Mouse (Mus musculus): ENCODE data around the gene Prmt3. TPM values are rescaled to one million over a fixed set of nuclear protein-coding genes. Genes with fewer than 3 reads are reported as not detected.

The Prmt3 gene
- 64.5 and 67.5 TPM in 2 replicates for polyA plus RNA-seq (2014; fragmentation: Nextera tagmentation; extraction: Ambion mirVana)

DNA sequence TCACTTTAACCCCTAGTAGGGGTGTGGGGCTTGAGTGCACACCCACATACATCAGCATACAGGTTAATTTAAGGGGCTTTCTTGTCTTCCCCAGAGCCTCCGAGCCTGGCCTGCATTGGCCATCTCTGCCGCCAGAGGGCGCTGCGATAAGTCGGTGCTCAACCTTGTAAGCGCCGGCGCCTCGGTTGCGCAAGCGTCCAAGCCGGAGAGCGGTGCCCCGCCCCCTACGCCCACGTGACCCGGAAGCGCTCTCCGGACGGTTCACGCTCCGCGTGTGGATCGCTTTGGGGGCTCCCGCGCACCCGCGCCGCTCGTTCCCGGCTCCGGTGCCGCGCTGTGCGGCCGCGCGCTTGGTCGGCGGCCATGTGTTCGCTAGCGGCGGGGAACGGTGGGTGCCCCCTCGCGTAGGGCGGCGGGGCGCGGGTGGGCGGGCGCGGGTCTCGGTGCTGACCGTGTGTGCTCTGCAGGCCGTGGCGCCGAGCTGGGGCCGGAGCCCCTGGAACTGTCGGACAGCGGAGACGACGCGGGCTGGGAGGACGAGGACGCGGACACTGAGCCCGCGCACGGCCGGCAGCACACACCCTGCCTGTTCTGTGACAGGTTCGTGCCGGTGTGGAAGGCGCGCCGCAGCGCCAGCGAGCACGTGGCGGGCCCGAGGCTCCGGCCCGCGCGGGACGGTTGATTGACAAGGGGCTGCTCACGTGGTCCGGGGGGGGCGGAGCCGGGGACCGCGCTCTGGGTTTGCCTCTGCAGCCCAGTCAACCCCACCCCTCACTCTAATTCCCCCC, at the start of gene Prmt3:
Prmt3 (plus strand) TSS at position 233 of the 788 bp plus-strand sequence.
- H3K9ac ChIP-seq, result peak within 1 kb of the TSS; percentile 84
- peaks cover 16% of the 10 kb centered on the region; the same call in 1 of the 2 replicates for H3K4me1 ChIP-seq (ENCODE audit: insufficient read depth)
- no peaks in the 10 kb centered on the region for H3K27me3 ChIP-seq (ENCODE audit: insufficient read depth, low read length)
- peaks cover 21% of the 10 kb centered on the region; the same call in 1 of the 2 replicates for H3K36me3 ChIP-seq (ENCODE audit: insufficient read depth)
- ATAC-seq (ENCODE audit: insufficient read depth), result peak; percentile 94
- H3K9me3 ChIP-seq (ENCODE audit: low read depth, low read length), result no peaks in the 10 kb centered on the region
- peak; percentile 99 for DNase-seq
- H3K4me3 ChIP-seq (ENCODE audit: low read depth, low read length), result peak within 1 kb of the TSS; percentile 71
- WGBS, result under 1% methylated on average over 92 of the region's 92 CpGs
- H3K27ac ChIP-seq (ENCODE audit: low read depth), result peak within 1 kb of the TSS; percentile 78; the same call in 1 of the 2 replicates
- peak; percentile 98 for TF ChIP-seq CTCF (IDR thresholded peaks at IDR 0.05; ENCODE audit: low read depth)
- peak within 1 kb of the TSS; percentile 79 for H3K4me2 ChIP-seq

DNA sequence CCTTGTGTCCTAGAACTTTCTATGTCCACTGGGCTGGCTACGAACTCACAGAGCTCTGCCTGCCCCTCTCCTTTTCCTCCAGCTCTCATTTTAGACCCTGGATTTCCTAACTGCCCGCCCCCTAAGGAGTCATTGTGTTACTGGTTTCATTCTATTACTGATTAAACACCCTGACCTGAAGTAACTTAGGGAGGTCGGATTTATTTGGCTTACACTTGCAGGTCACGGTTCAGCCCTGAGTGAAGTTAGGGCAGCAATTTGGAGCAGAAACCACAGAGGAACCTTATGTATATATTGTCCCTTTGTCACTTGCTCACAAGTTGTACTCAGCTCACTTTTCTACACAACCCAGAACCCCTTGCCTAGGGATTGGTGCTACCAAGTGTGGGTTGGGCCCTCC, 43.8 kb upstream of the Prmt3 start:
- 48% methylated on average over 4 of the region's 4 CpGs for WGBS
- ATAC-seq (ENCODE audit: insufficient read depth) (no peak), DNase-seq (no peak)
- H3K9me3 ChIP-seq (ENCODE audit: low read depth, low read length), result no peaks in the 10 kb centered on the region
- no peaks in the 10 kb centered on the region for H3K4me1 ChIP-seq (ENCODE audit: insufficient read depth)
- H3K36me3 ChIP-seq (ENCODE audit: insufficient read depth), result no peaks in the 10 kb centered on the region
- no peak overlapping the region for H3K4me2 ChIP-seq
- no peak for TF ChIP-seq CTCF (IDR thresholded peaks at IDR 0.05; ENCODE audit: low read depth)
- no peak overlapping the region for H3K4me3 ChIP-seq (ENCODE audit: low read depth, low read length)
- H3K9ac ChIP-seq, result no peak overlapping the region
- no peaks in the 10 kb centered on the region for H3K27me3 ChIP-seq (ENCODE audit: insufficient read depth, low read length)
- no peak overlapping the region for H3K27ac ChIP-seq (ENCODE audit: low read depth)

DNA sequence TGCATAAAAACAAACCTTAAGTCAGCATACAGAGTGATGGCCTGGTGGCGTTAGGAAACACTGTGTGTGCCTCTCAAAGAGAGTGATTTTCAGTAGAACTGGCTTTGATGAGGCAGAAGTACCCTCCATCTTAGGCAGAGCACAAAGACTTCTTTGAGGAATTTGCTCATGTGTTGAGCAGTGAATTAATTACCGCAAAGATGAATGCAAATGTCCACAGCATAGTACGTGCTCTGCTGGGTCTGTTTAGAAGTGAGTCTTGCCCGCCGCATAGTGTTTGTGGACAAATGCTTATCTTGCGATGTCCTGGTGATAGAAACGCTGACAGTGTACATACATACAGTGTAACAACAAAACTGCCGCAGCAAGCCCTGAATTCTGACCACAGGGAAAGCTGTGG, 38.7 kb upstream of the Prmt3 start:
- no peak for ATAC-seq (ENCODE audit: insufficient read depth)
- Histone ChIP-seq H3K4me2 (no peak overlapping the region), H3K36me3 (ENCODE audit: insufficient read depth) (no peaks in the 10 kb centered on the region), H3K9ac (no peak overlapping the region), H3K27me3 (ENCODE audit: insufficient read depth, low read length) (no peaks in the 10 kb centered on the region), H3K27ac (ENCODE audit: low read depth) (no peak overlapping the region), H3K4me3 (ENCODE audit: low read depth, low read length) (no peak overlapping the region), H3K4me1 (ENCODE audit: insufficient read depth) (no peaks in the 10 kb centered on the region; the same call in 1 of the 2 replicates), H3K9me3 (ENCODE audit: low read depth, low read length) (no peaks in the 10 kb centered on the region)
- no peak for DNase-seq
- 37% methylated on average over 8 of the region's 8 CpGs for WGBS
- TF ChIP-seq CTCF (IDR thresholded peaks at IDR 0.05; ENCODE audit: low read depth), result no peak

DNA sequence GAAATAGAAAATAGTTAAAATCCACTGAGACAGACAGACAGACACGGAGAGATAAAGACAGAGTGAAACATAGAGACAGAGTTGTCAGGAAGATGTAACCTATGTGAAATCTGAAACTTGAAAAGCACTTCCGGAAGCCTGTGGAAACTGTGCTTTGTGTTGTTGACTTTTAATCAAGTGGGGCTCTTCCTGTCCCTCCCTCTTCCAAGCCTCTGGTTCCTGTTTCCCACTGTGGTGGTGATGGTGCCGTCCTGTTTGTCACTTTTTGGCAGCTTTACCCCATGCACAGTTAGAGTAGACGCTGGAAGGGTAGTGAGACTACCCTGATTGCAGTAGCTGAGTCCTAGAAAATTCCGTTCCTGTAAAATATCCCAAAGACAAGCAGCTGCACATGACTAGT, 36.7 kb upstream of the Prmt3 start:
- DNase-seq, result peak; percentile 63
- 22% methylated on average over 5 of the region's 5 CpGs for WGBS
- Histone ChIP-seq H3K27me3 (ENCODE audit: insufficient read depth, low read length) (no peaks in the 10 kb centered on the region), H3K27ac (ENCODE audit: low read depth) (no peak overlapping the region), H3K9ac (no peak overlapping the region), H3K4me3 (ENCODE audit: low read depth, low read length) (no peak overlapping the region), H3K4me2 (no peak overlapping the region), H3K4me1 (ENCODE audit: insufficient read depth) (no peaks in the 10 kb centered on the region; the same call in 1 of the 2 replicates), H3K36me3 (ENCODE audit: insufficient read depth) (no peaks in the 10 kb centered on the region), H3K9me3 (ENCODE audit: low read depth, low read length) (no peaks in the 10 kb centered on the region)
- no peak for TF ChIP-seq CTCF (IDR thresholded peaks at IDR 0.05; ENCODE audit: low read depth)
- peak; percentile 62; the same call in 1 of the 2 replicates for ATAC-seq (ENCODE audit: insufficient read depth)

DNA sequence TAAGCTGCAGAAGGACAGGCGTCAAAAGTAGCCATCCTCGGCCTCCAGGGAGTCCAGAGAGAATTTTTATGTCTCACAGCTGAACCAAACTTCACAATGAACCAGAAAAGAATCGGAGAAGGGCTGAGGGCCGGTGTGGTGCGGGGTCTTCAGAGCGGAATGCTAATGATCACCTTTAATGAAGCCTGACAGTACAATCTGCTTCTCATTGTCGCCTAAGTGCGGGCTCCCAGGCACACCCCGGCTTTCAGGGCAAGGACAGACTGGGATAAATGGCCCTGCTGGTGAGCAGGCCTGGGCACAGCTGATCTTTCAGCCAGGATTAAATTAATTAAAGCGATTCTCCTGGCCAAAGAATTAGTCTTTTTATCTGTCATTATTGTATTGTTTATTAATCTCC, 36.2 kb upstream of the Prmt3 start:
- H3K4me2 ChIP-seq, result no peak overlapping the region
- H3K4me1 ChIP-seq (ENCODE audit: insufficient read depth), result no peaks in the 10 kb centered on the region; the same call in 1 of the 2 replicates
- no peak for TF ChIP-seq CTCF (IDR thresholded peaks at IDR 0.05; ENCODE audit: low read depth)
- no peaks in the 10 kb centered on the region for H3K9me3 ChIP-seq (ENCODE audit: low read depth, low read length)
- H3K27me3 ChIP-seq (ENCODE audit: insufficient read depth, low read length), result no peaks in the 10 kb centered on the region
- no peaks in the 10 kb centered on the region for H3K36me3 ChIP-seq (ENCODE audit: insufficient read depth)
- H3K27ac ChIP-seq (ENCODE audit: low read depth), result no peak overlapping the region
- ATAC-seq (ENCODE audit: insufficient read depth) (no peak), DNase-seq (no peak)
- no peak overlapping the region for H3K4me3 ChIP-seq (ENCODE audit: low read depth, low read length)
- H3K9ac ChIP-seq, result no peak overlapping the region
- WGBS, result 48% methylated on average over 10 of the region's 10 CpGs

DNA sequence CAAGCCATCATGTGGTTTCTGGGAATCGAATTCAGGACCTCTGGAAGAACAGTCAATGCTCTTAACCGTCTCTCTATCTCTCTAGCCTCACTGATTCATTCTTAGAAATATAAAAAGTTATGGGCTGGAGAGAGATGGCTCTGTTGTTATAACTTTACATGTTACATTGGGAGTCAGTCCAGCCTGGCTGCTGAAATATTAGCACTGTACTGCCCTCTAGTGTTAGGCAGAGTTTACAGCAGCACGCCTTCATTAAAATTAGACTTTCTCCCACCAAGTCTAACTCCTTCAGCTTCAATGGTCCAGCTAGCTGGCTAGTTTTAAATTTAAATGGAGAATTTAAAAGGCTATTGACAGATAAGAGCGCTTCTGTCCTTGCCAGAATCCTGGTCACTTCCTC, 27.0 kb upstream of the Prmt3 start:
- peak; percentile 84 for TF ChIP-seq CTCF (IDR thresholded peaks at IDR 0.05; ENCODE audit: low read depth)
- H3K4me3 ChIP-seq (ENCODE audit: low read depth, low read length), result no peak overlapping the region
- H3K36me3 ChIP-seq (ENCODE audit: insufficient read depth), result no peaks in the 10 kb centered on the region
- WGBS, result 5% methylated on average over 4 of the region's 4 CpGs
- no peak overlapping the region for H3K9ac ChIP-seq
- 0 out of 2 replicates have a peak, but pooled peaks cover 6% of the 10 kb centered on the region for H3K27me3 ChIP-seq (ENCODE audit: insufficient read depth, low read length)
- no peaks in the 10 kb centered on the region for H3K4me1 ChIP-seq (ENCODE audit: insufficient read depth)
- ATAC-seq (ENCODE audit: insufficient read depth), result peak; percentile 29; the same call in 1 of the 2 replicates
- no peak overlapping the region for H3K4me2 ChIP-seq
- DNase-seq, result peak; percentile 90
- no peaks in the 10 kb centered on the region for H3K9me3 ChIP-seq (ENCODE audit: low read depth, low read length)
- no peak overlapping the region for H3K27ac ChIP-seq (ENCODE audit: low read depth)

DNA sequence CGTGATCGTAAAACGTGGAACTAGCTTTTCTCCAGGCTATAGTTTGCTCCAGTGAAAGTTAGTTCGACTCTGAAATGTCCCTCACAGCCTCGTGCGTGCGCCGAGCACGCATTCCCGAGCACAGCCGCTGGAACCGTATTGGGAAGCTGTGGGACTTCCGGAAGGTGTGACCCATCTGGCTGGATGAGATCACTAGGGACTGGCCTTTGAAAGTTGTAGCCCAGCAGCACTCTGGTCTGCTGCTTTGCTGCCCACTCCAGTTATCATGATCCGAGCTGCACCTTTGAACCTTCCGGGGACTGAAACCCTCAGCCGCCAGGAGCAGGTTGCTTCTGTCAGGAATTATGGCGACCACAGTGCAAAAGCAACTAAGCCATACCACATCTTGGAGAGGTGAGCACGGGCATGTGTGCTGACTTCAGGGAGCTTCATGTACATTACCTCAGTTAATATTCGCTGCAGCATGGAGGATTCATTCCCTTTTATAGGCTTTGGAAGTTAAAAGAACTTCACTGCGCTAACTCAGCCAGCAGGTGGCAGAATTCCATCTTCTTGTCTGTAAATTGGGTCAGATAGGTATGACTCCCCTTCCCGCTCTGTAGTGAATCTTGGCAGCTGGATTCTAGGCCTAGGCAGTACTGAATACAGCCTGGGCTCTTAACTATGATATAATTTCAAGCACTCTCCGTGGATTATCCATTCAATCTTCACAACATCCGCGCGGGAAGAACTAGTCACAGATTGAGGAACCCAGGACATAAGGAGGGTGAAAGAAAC, 25.2 kb upstream of the Prmt3 start:
- peak; percentile 73 for TF ChIP-seq CTCF (IDR thresholded peaks at IDR 0.05; ENCODE audit: low read depth)
- peak overlapping the region; percentile 41 for H3K4me2 ChIP-seq
- 17% methylated on average over 25 of the region's 25 CpGs for WGBS
- H3K27ac ChIP-seq (ENCODE audit: low read depth), result no peak overlapping the region
- DNase-seq (peak; percentile 84), ATAC-seq (ENCODE audit: insufficient read depth) (0 out of 2 replicates have a peak, but pooled peaks have one; percentile 20)
- no peak overlapping the region for H3K9ac ChIP-seq
- H3K27me3 ChIP-seq (ENCODE audit: insufficient read depth, low read length), result 0 out of 2 replicates have a peak, but pooled peaks cover 6% of the 10 kb centered on the region
- H3K4me3 ChIP-seq (ENCODE audit: low read depth, low read length), result no peak overlapping the region
- H3K9me3 ChIP-seq (ENCODE audit: low read depth, low read length), result no peaks in the 10 kb centered on the region
- H3K4me1 ChIP-seq (ENCODE audit: insufficient read depth), result no peaks in the 10 kb centered on the region
- H3K36me3 ChIP-seq (ENCODE audit: insufficient read depth), result no peaks in the 10 kb centered on the region

All from lung, embryonic 14.5 days (tissue).